Mouse (Mus musculus): Measurements from ENCODE around the gene Syn2.
"Not testable (repeated sequence)": the region's sequence is repeated elsewhere in the genome, so short reads cannot be mapped to it uniquely, and the experiment has no call there.

Syn2 gene

DNA sequence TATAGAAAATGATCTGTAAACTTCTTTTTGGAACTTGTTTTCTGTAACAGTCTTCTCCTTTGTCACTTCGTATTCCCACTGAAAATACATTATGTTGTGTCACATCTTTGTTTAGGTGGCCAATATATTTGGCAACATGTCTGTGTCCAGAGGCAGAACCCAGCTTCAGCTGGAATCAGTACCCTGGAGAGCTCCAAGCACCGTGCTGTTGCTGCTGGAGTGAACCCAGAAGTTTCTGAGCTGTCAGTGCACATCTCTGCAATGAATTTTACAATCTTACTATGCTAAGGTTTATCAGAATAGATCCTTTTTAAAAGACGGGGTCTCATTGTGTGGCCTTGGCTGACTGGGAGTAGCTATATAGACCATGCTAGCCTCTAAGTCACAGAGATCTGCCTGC is 44.1 kb downstream of the Syn2 start:
- peak; percentile 28 for DNase-seq (ENCODE audit: low spot score)

DNA sequence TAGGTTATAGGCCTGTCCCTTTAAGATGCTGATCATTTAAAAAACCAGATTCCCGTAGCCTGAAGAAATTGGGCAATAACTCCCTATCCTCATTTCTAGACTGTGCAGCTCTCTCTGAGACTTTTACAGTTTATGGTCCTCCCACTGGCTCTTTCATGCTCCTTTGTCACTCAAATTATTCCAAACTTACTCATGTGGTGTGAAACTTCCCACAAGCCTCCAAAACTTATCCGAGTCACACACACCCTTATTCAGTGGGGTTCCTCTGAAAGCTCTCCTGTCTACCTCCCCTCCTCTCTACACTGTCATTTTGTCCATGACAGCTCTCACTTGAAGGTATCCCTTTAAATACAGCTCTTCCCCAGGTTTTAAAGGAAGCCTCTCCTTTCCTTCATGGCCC is 46.4 kb downstream of the Syn2 start:
- DNase-seq (ENCODE audit: low spot score): no peak

DNA sequence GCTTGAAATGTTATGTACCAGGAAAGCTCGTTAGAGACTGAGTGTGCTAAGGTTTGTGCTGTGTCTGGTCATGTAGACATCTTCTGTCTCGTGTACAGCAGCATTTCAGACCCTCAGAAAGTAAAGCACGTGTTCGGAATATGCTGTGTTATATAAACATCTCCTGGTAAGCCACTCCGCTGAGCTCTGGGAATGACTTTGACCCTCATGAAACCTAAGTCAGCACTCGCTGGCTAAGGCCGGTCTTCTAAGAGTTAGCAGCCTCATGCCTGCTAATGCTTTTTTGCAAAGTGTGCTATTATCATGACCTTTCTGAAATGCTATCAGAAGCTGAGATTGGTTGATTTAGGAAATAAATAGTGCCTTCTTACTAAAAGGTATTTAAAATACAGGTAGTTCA is 56.4 kb downstream of the Syn2 start:
- DNase-seq (ENCODE audit: low spot score): no peak

DNA sequence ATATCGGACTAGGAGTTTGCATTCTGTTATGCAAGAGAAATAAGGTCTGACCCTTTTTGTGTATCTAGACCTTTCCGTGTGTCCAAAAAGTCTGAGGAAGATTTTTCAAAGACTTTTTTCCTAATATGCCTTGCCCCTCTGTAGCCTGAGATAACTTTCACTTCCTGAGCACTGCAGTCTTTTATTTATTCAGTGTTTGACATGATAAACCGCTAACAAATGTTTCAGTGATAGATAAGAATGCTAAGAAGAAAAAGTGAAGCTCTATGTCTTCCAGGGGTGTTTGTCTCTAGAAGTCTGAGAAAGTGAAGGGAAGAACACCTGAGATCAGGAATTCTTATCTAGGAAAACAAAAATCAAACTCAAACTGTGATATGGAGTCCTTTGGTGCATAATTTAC is 66.1 kb downstream of the Syn2 start:
- no peak for DNase-seq (ENCODE audit: low spot score)

DNA sequence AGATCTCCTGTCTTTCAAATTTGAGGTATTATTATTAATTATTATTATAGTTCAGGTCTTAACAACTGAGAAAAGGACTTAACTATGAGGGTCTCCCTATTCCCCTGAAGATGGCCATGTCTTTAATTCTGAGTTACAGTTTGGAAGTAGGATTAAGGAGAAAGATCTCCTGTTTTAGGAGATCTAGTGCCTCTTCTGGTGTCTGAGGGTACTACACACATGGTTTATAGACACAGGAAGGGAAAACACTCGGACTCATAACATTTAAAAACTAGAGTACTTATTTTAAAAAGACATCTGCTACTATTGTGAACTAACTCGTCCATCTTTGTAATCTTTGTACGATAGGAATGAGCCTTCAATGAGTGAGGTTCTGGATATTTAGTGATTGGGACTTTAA is 68.3 kb downstream of the Syn2 start:
- DNase-seq (ENCODE audit: low spot score): no peak

DNA sequence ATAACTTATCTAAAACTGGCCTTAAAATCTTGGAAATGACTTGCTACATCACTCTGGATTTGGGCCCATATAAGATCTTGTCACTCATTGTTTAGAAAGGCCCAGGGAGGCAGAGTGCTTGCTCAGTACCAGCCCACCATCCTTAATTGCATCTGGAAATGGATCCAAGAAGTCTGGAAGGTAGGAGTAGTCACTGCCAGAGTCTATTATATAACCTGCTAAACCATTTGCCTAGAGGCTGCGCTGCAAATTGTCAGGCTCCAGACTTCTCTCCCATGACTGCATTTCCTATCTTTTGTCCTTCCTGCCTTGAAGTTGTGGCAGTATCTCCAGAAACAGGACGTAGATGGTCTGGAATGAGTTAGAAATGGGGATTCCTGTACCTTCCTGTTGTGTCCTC is 75.5 kb downstream of the Syn2 start:
- no peak for DNase-seq (ENCODE audit: low spot score)

DNA sequence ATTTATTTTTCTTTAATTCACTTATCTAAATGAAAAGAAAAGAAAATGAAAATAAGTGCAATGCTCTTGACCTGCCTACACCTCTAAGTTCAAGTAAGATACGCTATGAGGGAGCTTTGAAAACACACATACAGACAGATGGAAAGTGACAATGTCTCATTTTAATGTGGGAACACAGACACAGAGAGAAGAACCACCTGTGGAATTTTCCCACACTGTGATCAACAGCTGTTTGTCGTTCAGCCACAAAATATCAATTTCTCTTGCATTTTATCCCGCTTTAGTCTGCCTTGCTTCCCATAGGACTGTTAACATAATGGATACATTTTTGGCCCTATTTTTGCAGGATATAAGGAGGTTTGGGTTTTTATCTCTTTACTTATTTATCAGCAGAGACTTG is 76.1 kb downstream of the Syn2 start:
- no peak for DNase-seq (ENCODE audit: low spot score)

DNA sequence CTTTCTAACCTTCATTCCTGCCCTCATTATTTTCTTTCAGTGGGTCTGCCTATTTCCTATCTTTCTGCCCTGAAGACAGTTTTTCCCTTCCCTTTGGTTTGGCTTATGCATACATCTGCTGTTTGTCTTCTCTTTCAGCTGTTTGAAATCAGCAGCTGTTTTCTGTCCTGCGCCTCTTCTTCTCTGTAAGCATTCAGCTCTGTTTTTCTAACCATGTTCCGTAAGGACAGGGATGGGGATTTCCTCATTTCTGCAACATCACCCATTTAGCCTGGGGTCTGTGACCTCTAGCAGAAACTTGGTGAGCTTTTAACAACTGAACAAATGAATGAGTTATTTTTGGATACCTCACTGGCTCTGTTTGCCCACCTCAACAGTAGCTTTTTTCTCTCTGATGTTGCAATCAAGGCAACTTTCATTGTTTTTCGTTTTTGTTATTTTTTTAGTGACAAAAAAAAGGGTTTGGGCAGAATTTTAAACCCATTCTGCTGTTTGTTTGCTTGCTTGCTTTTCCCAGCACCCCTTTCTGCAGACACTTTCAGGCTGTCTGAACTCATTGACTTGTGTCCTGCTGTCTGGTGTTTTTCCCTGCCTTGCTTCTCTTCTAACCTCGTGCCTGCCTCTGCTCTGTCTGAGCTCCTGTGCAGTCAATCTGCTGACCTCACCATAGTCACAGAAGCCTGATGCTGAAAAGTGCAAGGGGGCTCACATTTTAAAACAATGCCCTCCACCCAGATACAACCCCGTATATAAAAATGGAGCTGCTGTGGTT is 77.6 kb downstream of the Syn2 start:
- DNase-seq (ENCODE audit: low spot score): no peak

DNA sequence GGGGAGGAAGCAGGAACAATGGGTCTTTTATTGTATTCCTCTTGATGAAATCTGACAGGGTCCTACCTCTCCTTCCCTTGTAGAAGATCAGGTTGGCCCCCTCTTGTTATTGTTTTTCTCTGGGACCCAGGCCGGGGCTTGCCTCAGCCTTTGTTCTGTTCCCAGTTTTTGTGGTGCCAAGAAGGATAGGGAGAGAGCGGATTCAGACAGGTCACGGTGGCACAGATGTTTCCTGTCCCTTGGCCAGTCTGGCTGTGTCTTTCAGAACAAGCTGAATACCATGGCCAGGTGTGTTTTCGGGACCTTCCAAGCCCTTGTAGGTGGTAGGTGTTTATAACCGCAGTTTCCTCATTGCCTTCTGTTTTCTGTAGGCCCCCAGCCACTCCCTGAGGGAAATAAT is 78.4 kb downstream of the Syn2 start:
- DNase-seq (ENCODE audit: low spot score): no peak

DNA sequence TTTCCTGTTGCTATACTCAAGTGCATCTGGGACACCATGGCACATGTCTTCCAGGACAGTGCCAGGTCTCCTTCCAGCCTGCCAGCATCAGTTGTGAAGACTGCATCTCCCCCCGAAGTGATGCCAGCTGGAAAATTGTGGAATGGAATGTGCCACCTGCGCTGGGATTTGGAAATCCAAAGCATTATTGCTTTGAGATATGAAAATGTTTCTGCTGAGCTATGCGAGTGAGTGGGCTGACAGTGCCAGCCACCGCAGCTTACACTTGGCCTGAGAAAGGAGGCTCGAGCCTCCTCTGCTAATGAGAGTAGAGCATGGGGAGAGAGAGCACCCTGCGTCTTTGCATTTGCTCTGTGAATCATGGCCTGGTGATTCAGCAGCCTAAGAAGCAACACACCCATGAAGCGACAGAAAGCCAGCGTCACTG is 86.5 kb downstream of the Syn2 start:
- DNase-seq (ENCODE audit: low spot score): no peak

DNA sequence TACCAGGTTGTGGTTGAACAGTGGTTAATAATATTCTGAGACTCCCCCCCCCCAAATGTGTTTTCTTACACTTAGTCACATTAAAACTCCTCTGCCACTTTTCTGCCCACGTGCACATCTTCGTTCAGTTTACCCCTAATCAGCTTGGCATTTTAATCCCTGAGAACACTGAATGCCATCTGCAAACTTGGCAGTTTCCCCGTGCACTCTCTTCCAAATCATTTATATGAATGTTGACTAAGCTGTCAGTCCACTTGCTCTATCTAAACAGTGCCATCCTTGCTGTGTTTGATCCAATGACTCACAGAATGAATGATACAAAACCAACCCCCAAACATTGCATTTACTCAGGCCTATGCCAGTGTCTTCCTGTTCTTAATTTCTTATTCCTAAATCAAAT is 90.8 kb downstream of the Syn2 start:
- no peak for DNase-seq (ENCODE audit: low spot score)

DNA sequence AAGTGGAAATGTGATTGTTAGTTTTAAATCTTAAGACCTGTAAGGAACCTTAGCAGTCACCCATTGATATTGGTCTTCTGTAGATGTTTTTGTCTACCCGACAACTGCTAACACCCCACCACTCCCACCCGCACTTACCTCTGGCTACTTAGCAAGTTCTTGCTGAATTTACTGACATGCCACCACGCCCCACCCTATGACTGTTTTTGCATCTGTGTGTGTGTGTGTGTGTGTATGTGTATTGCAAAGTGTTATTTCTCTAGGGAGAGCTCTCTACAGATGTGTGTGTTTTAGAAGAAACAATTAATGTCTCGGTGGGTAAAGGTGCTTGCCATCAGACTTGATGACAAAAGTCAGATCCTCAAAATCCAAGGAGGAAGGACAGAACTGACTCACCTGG is 92.3 kb downstream of the Syn2 start, which contains the start of gene Gm17482:
TSS of gene Gm17482 (plus strand) at position 301 of the 400 bp plus-strand sequence.
- no peak for DNase-seq (ENCODE audit: low spot score)

DNA sequence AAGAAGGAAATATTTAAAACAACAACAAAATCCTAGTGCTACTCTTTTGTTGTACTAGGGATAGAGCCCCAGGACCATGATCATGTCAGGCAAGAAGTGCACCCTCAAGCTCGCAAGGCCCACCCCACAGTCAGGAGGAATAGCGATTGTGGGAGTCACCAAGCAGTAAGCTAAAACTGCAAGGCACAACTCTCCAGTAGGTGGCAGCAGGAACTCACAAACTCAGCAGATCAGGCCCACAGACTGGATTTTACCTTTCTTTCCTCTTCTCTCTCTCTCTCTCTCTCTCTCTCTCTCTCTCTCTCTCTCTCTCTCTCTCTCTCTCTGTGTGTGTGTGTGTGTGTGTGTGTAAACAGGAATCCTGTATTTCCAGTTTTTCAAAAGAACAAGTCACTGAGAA is 92.8 kb downstream of the Syn2 start:
- peak; percentile 49 for DNase-seq (ENCODE audit: low spot score)

DNA sequence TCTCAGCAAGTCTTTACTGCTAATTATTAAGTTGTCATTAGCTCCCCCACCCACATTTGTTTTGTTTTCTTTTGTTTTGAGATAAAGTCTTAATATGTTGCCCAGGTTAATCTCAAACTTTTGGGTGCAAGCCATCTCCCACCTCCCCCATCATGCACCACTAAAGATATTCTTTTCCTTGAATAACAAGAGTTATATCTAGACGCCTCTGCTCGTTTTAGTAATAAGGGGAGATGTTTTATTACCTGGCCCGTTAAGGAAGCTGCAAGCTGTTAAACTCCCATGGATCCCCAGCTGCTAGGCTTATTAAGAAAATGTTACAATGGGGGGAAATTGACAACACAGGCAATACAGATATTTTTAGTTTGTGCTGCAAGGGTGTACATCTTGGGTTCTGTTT is 95.9 kb downstream of the Syn2 start:
- DNase-seq (ENCODE audit: low spot score): no peak

DNA sequence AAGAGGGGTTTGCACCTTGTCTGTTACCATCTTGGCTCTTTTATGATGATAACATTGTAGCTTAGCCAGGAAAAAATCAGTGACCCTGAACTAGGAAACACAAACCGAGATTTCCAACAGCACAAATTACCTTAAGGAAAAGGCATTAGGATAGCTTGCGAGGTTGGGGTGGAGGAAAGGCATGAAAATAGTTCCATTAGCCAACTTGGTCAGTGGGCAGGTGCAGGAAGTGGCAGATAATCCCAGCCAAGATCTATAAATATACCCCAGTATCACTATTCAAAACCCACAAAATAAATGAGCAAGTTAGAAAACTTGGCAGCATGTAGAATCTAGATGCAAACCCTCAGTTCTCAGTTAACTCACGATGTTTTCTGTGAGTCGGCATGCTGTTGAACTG is 97.1 kb downstream of the Syn2 start:
- DNase-seq (ENCODE audit: low spot score): no peak

DNA sequence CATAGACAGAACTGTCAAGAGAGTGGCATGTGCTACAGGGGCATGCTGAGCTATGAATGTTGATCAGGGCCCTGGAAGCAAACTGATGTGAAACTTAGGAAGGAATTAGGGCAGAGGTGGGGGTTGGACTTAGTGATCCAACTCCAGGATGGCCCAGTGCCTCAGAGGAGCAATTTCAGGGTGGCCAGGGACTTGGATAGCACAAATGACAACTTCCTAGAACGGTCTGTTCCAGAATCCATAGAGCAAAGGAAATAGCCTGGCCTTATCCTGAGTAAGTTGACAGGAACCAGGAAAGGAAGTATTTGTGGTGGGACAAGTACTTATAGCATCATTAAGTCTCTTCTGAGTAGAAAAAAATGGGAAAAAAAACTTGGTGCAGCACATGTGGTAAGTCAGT is 97.9 kb downstream of the Syn2 start:
- DNase-seq (ENCODE audit: low spot score): no peak

DNA sequence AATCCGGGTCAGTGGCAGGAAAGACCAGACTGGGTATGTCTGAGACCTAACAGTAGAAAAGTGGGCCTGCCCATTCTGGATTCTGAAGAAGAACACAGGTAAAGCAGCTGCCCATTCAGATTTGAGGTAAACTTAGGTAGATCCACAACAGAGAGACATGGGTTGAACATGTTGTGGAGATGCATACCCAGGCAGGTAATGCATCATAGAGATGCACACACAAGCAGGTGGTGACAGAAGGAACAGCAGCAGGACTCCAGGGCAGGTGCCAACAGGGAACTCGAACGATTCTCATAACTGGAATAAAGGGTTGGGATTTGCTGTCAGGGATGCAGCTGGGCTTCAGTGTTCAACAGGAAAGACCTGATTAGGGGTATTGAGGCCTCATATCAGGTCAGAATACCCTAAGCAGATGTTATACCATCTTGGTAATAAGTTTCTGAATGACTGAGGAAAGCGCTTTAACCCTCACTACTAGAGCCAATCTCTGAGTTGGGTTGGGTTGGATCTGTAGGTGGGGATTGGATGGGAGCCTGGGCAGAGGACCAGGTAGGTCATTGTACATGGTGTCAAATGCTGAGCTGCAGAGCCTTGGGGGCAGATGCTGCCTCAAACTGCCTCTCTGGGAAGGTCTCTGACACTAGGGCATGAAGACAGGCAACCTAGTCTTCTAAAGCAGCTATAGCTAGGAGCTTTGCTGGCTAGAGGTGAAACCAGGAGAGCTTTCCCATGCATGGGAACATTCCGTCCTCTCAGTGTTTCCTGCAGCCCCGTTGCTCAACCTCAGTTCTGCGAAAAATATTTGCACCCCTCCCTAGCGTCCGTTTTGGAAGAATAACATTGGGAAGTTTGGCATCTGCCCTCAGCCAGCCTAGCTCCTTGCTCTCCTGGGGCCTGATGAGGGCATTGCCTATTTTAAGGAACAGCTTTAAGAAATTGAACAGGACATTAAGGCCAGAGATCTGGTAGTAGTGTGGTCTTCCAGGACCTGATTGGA is 103.6 kb downstream of the Syn2 start:
- DNase-seq (ENCODE audit: low spot score): no peak

DNA sequence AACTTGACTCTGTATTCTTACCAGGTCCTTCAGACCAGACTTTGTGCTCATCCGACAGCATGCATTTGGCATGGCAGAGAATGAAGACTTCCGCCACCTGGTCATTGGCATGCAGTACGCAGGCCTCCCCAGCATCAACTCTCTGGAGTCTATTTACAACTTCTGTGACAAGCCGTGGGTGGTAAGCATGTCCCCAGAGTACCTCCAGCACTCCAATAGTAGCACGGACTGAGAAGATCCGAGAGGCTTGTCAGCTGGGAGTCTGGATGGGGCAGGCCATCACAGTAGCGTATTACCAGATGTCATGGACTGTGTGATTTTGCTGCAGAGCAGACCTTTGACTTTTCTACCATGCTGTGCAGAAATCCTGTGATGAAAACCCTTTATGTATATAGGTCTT is 104.6 kb downstream of the Syn2 start:
- no peak for DNase-seq (ENCODE audit: low spot score)

DNA sequence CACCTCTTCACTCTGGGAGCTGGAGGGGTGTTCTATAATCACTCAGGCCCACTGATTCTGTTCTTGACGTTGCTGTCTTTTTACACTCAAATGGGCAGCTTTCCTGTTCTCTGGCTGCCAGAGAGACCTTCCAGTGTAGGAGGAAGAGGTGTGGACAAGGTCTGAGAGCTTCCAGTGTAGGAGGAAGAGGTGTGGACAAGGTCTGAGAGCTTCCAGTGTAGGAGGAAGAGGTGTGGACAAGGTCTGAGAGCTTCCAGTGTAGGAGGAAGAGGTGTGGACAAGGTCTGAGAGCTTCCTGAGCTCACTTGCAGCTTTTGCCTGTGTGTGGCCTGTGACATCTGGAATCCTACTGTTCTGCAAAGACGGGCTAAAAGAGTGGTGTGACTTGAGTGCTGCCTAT is 105.7 kb downstream of the Syn2 start:
- not testable (repeated sequence) for DNase-seq (ENCODE audit: low spot score)

DNA sequence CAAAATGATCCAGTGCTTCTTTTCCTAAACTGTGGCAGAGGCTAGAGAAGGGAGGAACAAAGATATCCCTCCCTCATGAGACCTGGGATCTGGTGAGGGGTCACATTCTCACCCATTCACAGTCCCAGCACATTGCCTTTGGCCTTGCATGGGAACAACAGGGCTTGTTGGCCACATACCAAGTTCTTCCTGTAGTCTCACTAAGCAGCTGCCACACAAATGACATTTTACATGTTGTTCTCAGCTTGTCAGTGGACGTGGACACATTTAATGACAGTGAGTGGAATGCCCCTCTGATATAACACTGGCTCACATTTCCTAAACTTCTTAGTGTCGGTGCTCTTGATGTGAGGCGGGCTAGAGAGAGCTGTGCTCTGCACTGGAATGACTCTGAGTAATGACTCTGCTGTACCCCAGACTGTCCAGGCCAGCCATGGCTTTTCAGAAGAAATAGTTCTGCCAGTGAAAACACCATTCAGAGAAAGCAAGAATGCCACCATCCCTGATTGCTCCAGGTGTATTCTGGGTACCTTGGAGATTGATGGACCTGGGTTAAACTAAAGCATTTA is 106.5 kb downstream of the Syn2 start:
- no peak for DNase-seq (ENCODE audit: low spot score)

DNA sequence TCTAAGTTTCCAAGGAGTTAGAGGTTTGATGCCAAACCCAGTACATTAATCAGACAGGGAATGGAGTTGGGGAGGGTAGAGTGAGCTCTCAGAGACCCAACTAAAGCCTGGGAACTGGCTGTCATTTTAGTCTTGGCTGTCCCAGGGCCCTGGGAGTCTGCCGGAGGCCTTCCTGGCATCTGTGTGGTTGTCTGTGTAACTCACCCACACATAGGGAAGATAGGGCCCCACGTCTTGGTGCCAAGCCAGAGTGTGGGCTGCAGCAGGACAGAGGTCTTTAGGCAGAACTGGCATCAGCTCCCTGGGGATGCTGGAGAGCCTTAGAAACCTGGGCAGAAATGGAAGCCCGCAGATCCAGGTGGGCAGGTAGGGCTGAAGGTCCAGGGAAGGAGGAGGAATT is 107.2 kb downstream of the Syn2 start:
- DNase-seq (ENCODE audit: low spot score): no peak

DNA sequence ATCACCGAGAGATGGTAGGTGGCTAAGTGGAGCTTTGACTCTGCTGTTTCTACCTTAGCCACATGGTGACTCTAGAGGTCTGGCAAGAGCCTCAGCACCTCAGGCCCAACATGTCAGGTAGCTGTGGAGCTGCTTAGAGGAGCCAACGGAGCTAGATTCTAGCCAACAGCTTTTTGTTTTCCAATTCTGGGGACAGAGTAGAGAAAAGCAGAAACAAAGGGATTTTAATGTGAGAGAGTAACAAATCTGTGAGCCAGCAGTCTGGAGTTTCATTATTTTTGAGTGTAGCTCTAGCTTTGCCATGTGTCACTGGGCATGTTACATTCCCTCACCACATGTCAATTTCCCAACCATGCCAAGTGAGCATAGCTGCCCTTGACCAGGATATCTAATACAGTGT is 109.5 kb downstream of the Syn2 start:
- no peak for DNase-seq (ENCODE audit: low spot score)

DNA sequence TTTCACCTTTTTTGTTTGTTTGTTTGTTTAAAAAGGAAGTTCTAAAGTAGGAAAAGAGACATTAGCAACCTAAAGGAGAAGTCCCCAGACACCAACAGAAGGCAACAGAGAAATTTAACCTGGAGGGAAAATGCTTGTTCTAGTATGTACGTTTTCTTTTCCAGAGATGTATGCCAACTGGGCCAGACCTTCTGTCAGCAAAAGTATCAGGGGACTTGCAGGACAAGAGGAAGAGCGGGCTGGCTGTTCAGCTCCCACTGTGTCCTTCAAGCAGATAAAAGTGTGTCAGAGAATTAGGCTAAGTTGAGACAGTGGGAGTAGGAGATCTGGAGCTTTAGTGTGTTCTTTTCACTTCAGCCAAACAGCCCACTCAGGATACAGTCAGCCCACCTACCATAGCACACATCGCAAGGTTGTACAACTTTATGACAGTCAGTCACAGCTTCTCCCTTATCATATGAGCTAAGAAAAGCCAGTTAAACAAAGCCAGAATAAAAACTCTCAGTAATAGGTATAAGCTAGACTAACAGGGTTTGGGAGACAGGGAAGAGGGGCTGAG is 110.9 kb downstream of the Syn2 start:
- no peak for DNase-seq (ENCODE audit: low spot score)

Measured in yolk sac, embryonic 10.5 days (tissue).